Mouse (Mus musculus): ENCODE measurements at regions not wholly inside any gene's neighbourhood (a gene's known extent, or its start where the extent isn't known, plus 50 kb on each side); places are given as distances from the start of the nearest gene placed in this dataset.

DNA sequence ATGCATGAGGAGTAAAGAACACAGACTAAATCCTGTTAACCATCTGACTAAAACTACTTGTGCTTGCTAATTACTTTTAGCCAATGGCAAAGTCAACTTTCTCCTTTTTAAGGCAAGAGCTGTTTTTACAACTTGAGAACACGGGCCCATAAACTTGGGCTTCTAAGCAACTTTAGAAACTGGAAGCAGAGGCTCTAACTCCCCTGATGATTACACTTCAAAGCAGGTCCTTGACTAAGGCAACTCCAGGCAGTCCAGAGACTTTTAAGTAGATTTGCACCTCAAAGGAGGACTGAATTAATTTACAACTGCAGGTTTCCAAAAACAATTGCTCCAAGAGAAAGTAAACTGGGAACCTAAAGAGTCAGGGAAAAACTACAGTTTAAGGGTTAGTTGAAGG, 52.8 kb upstream of the A730009L09Rik start:
- Histone ChIP-seq H3K4me3 (no peak overlapping the region), H3K27ac (no peak overlapping the region)
- DNase-seq (ENCODE audit: extremely low spot score in 1 of 2, low spot score in 2 of 2): no peak
- intact Hi-C loops (cut with DNase I): no loop called here
- TF ChIP-seq CTCF (IDR thresholded peaks at IDR 0.05): no peak
